Mouse (Mus musculus) liver, embryonic 14.5 days (tissue): Measurements from ENCODE around the gene Rps25.

Experiments used
- CTCF ChIP-seq: IDR thresholded peaks from 2 replicates; pipeline ENCODE4 v1.5.1; 2016; ENCODE audit warnings: antibody characterized with exemption, low read depth, control low read depth
- EP300 ChIP-seq: IDR thresholded peaks from 2 replicates; pipeline ENCODE4 v1.6.1; 2016; ENCODE audit warnings: antibody characterized with exemption, low read depth

GRCm38 (mm10) chr9:44454891-44455220 lies 47.9 kb downstream of the Rps25 start, which contains the start of gene Upk2:
- TF ChIP-seq CTCF (0 out of 2 replicates have a peak, but pooled peaks have one; percentile 14), EP300 (no peak)
